Mouse (Mus musculus): Measurements from ENCODE around the gene Rap1gap2.
"Not testable (repeated sequence)": the region's sequence is repeated elsewhere in the genome, so short reads cannot be mapped to it uniquely, and the experiment has no call there.

Rap1gap2 gene

DNA sequence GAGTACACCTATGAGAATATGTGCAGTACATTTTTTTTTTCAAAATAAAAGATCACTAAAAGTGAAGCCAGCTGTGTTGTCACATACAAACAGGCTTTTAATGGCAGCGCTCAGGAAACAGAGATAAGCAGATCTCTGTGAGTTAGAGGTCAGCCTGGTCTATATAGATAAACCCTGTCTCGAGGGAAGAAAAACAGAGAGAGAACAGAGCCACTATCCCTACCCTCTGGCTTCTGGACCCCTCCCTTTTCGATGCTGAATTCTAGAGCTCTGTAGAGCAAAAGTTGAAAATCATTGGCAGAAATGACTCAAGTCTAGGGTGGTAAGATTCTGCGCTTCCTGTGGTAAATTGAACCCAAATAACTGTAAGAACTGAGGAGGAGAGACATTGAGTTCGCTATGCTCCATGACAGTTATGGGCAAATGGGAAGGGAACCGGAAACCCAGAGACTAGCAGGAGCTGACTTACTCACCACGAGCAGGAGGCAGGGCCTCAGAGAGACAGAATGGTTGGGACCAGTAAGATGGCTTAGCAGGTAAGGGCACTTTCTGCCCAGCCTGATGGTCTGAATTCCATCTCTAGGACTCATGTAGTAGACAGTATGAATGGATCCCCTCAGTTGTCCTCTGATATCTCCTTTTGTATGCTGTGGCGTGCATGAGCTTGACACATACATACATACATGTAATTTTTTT, 11.4 kb upstream of the Rap1gap2 start:
- no peak for DNase-seq (ENCODE audit: low spot score in 2 of 2)

DNA sequence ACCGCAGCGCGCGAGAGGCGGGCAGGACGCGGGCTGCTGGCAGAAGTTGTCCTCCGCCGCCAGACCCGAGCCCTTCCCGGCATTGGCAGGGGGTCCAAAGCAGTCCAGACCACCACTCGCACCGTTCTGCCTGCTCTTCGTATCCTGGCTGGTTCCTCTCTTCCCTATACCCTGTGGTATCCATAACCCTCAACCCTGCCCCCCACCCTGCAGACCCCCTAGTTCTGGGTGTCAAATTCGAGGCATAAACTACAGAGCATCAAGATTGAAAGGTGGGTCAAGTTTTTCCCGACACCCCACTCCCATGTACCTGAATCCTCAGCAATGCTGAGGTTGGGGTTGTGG, 9.2 kb upstream of the Rap1gap2 start:
- no peak for DNase-seq (ENCODE audit: low spot score in 2 of 2)

GRCm38 (mm10) chr11:74619201-74619955, 8.7 kb upstream of the Rap1gap2 start, which contains the start of gene Ccdc92b:
Gene Ccdc92b, plus strand, starts transcription at chr11:74619605.
- peak; percentile 73 to 82 for DNase-seq (ENCODE audit: low spot score in 2 of 2)

DNA sequence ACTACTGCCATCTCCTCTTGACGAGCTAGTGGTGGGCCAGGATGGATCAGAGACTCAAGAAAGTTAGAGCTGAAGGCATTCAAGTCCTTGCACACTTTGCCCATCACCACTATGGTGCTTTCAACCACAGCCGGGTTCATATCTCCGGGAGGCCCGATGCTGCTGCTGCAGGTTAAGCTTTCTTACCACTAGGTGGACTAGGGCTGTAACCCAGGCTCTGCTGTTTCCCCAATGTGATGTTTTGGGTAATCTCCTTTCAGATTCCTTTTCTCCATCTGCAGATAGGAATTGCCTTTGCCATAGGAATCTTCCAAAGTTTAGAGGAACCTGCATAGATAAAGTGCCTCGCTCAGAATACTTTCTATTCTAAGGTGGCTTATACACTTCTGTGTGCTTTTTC, 4.9 kb upstream of the Rap1gap2 start:
- no peak for DNase-seq (ENCODE audit: low spot score in 2 of 2)

DNA sequence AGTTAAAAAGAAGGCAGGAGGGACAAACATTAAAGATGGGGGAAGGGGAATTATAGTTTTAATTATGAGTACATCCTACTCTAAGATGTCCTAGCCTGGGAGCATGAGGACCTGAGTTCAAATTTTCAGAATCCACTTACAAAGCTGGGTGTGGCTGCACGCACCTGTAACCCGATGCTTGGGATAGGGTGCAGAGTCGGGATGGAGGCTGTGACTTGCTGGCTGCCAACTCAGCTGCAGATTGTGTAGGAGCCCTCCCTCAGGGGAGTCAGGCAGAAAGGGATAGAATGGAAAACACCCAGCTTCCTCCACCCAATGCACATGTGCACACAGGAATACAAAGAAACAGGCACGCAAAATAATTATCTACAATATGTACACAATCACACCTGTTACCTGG, 2.7 kb upstream of the Rap1gap2 start:
- no peak for DNase-seq (ENCODE audit: low spot score in 2 of 2)

DNA sequence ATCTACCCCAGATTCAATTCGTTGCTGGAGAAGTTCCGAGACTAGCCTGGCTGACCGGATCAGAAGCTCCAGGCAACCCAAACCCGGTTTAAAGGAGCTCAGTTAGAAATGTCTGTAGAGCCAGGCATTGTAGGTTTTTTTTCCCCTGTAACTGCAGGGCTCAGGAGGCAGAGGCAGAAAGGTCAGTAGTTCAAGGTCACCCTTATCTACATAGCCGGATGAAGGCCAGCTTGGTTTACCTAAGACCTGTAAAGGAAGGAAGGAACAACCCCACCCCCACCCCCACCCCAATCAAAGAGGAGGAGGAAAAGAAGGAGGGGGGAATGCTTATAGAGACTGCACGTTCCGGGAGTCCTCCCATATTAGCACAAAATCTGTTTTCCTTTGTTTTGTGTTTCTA, 722 bp upstream of the Rap1gap2 start:
- DNase-seq (ENCODE audit: low spot score in 2 of 2), result no peak

DNA sequence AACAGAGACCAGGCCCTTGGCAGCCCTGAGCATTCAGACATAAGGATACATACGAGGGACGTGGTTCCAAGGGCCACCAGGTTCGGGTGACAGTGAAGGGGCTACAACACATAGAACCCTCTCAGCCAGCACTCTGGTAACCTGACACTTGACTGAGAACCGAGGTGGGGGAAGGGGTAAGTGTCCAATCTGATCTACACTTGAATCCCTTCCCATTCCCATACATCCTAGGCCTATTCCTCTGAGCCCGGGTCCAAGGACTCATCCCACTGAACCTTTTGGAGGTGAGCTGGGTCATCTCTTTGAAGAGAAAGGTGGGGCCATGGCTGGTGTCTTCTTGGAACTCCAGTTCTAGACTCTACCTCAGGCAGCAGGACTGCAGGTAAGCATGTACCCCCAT, 647 bp downstream of the Rap1gap2 start:
- DNase-seq (ENCODE audit: low spot score in 2 of 2), result no peak

DNA sequence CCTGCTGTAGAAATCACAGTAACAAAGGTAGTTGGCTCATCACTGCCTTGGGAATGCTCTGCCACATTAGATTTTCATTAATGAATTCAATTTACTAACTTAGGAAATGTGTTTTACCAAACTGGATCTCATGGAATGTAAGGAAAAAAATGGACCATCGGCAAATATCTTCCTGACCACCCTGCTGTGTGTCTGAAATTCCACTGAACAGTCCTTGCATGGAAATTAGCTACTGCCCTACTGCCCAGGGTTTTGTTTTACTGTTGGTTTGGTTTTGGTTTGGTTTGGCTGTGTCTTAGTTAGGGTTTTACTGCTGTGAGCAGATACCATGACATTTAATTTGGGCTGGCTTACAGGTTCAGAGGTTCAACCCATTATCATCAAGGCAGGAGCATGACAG, 8.4 kb downstream of the Rap1gap2 start:
- DNase-seq (ENCODE audit: low spot score in 2 of 2), result no peak

DNA sequence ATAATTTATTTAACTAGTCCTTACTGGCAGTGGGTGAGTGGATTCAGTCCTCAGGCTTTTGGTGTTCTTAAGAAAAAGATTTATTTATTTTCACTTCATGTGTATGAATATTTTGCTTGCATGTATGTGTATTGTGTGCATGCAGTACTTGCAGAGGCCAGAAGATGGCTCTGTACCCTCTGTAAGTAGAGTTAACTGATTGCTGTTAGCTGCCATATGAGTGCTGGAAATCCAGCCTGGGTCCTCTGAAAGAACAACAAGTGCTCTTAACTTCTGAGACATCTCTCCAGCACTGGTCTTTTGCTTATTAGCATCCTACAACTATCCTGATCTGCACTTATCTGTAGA, 12.8 kb downstream of the Rap1gap2 start:
- DNase-seq (ENCODE audit: low spot score in 2 of 2), result no peak

- no peak for DNase-seq (ENCODE audit: low spot score in 2 of 2)
These were observed 13.3 kb downstream of the Rap1gap2 start for GRCm38 (mm10) chr11:74597283-74597989.

DNA sequence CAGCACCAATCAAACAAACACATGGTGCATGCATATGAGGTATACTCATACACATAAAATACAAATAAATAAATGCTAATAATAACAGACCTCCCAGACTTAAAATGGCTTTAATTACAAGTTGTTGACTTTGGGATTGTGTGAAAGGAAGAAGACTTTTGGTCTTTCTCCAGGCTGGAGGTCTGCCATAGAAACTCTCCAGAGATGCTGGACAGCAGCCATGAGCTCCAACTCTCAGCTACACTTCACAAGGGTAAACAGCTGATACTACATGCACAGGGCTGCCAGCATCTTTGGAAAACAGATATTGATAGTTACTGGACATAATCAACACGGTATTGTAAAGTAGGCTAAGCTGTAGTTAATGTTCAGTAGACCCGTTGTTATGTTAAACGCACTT, 18.5 kb downstream of the Rap1gap2 start:
- DNase-seq (ENCODE audit: low spot score in 2 of 2), result no peak

DNA sequence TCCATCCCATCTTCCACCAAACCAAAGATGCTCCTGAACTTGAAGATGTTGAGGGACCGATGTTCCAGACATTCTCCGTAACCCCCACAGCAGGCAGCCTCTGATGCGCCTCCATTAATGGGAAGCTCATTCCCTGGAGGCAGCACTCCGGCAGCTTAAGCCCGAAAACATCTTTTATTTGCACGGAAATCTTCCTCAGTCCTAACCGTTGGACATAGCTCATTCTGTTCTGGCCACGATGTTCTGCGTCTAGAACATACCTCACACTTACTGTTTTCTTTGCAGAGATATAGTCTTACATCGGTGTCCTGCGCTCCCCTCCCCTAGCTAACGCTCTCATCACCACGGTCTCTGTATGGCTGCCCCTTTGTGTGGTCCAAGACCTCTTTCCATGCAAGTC, 20.0 kb downstream of the Rap1gap2 start:
- no peak for DNase-seq (ENCODE audit: low spot score in 2 of 2)

DNA sequence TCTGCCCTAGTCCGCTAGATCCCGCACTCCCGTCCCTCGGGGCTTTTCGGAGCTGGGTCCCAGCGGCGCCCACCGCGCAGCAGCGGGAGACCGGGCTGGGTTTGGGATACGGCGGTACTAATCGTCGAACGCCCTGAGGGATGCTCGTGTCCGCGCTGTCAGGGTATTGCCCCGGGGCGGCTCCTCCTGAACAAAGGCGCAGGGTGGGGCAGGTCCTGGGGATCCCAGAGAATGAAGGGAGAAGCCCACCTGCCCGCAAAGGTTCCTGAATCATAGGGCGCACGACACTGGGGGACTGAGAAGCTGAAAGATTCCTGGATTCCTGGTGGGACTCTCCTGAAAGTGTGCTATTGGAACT, 20.5 kb downstream of the Rap1gap2 start:
- DNase-seq (ENCODE audit: low spot score in 2 of 2), result no peak

GRCm38 (mm10) chr11:74589401-74590238, 21.1 kb downstream of the Rap1gap2 start:
- DNase-seq (ENCODE audit: low spot score in 2 of 2), result no peak

DNA sequence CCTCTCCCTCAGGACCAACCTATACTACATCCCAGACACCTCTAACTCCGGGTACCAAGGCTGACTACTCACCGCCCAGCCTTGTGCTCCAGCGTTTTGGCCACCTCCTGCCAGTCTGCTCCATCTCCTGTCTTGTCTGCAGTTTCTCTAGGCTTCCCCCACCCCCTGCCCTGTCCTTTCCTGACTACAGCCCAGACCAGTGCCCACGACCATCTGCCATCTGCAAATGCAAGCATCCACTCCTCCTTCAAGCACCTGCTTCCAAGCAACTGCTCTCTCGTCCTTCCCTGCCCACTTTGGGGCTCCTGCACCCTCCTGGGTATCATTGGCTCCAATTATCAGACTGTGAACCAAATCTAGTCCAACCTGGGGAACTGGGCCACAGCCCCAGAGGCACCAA, 24.3 kb downstream of the Rap1gap2 start:
- no peak for DNase-seq (ENCODE audit: low spot score in 2 of 2)

GRCm38 (mm10) chr11:74584946-74585723, 25.6 kb downstream of the Rap1gap2 start:
- no peak for DNase-seq (ENCODE audit: low spot score in 2 of 2)

DNA sequence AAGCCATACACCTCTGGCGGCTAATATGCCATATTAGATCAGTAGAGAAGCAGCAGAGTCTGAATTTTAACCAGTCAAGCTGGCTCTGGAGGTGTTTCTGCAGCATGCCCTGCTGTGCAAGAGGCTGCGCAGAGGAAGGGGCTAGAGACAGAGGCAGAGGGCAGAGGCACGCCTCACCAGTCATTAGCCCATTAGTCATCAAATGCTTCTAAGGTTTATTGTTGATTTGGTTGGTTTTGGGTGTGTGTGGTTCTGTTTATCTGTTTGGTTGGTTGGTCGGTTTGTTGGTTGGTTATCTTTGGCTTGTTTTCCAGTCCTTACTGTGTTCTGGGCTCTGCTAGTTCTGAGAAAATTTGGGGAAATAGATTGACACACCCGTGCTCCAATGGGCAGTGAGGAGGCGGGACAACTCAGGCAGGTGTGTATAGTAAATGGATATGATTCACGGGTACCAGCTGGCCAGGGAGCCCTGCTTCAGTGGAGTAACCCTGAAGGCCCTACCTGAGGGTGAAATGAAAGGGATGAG, 26.8 kb downstream of the Rap1gap2 start:
- DNase-seq (ENCODE audit: low spot score in 2 of 2), result no peak

DNA sequence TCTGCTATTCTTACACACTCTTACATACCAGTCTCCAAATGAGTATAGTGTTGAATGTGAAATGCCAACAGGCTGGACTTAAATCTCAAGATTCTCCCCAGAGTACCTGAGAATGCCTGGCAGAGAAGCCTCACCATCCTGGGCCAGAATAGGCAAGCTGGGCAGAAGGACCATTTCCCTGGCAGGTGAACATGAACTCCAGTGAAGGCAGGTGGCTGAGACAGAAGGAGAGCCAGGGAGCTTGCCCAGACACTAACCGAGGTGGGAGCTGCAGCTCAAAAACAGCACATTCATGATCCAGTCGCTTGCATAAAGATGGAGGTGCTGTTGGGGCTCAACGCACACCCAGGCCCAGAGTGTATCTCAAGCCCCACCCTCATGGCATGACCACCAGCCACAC, 28.3 kb downstream of the Rap1gap2 start:
- no peak for DNase-seq (ENCODE audit: low spot score in 2 of 2)

DNA sequence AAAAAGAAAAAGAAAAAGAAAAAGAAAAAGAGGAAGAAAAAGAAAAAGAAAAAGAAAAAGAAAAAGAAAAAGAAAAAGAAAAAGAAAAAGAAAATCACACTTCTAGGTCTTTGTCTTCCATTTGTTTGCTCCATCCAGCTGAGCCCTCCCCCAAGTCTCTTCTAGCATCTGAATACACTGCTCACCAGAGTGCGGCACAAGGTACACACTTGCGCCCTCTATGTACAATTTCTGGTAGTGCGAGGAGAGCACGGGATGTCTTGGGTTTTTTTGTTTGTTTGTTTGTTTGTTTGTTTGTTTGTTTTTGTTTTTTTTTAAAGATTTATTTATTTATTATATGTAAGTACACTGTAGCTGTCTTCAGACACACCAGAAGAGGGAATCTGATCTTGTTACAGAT, 29.4 kb downstream of the Rap1gap2 start:
- not testable (repeated sequence) for DNase-seq (ENCODE audit: low spot score in 2 of 2)

DNA sequence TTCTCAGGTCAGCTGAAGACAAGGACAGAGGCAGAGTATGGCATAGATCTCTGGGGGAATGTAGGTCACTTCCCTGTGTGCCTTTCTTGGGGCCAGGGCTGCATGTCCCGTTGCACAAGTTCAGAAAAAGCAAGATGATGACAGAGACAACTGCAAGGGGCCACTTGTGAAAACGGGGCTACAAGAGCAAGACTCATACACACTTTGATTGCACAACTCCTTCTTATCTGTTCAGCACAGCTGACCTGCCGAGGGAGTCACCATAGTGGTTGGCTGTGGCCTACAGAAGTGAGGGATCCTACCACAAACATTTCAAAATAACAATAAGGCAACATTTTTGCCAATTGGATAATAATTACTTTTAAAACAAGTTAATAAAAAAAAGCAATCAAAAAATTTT, 33.6 kb downstream of the Rap1gap2 start:
- peak in 1 of 2 experiments; percentile 39 for DNase-seq (ENCODE audit: low spot score in 2 of 2)

- peak in 1 of 2 experiments; percentile 43 for DNase-seq (ENCODE audit: low spot score in 2 of 2)
These were observed 34.8 kb downstream of the Rap1gap2 start for GRCm38 (mm10) chr11:74575940-74576339.
